Mouse (Mus musculus): ENCODE measurements around the gene Vps13a. TPM values are rescaled to one million over a fixed set of nuclear protein-coding genes. Genes with fewer than 3 reads are reported as not detected.
A peak's percentile ranks its signal among the peaks of the same experiment; 100 is the strongest.
"Not testable (repeated sequence)": the region's sequence is repeated elsewhere in the genome, so short reads cannot be mapped to it uniquely, and the experiment has no call there.

The Vps13a gene
- polyA plus RNA-seq, 1 experiment from 2014 or later = 5.6 TPM

DNA sequence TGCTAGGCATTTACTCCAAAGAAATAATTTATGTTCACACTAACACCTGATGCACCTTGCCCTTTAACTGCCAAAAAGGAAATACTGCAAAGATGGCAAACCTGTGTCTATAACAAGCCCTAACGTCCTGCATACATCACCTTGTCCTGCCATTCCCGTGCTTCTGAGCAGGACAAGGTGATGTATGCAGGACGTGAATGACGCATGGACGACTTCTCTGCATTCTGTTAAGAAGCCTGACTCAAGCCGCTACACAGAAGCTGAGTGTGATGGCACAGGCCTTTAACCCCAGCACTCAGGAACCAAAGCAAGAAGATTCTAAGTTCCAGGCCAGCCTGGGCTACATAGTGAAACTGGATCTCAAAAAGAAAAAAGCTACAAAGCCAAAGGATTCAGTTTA lies 2.2 kb downstream of the Vps13a start:
- whole genome bisulfite sequencing (ENCODE audit: insufficient replicate concordance) = 59% methylated on average over 6 of the region's 6 CpGs
- Histone ChIP-seq H3K4me1 (ENCODE audit: control insufficient read depth, low read depth, low read length) (peaks cover 23% of the 10 kb centered on the region), H3K27ac (ENCODE audit: low read length) (no peak overlapping the region), H3K4me3 (ENCODE audit: low read depth, low read length) (0 out of 2 replicates have a peak overlapping the region, but pooled peaks have one; percentile 13), H3K9me3 (replicated peaks; ENCODE audit: control insufficient read depth, low read length) (no peaks in the 10 kb centered on the region), H3K36me3 (ENCODE audit: control insufficient read depth, insufficient read depth) (no peaks in the 10 kb centered on the region), H3K4me2 (ENCODE audit: low read depth, low read length) (peak overlapping the region; percentile 49), H3K27me3 (ENCODE audit: control insufficient read depth, insufficient read depth, low read depth, low read length) (peaks cover 3% of the 10 kb centered on the region; the same call in 1 of the 2 replicates), H3K9ac (ENCODE audit: low read depth, low read length) (no peak overlapping the region)
- ATAC-seq (ENCODE audit: low read depth) = no peak

DNA sequence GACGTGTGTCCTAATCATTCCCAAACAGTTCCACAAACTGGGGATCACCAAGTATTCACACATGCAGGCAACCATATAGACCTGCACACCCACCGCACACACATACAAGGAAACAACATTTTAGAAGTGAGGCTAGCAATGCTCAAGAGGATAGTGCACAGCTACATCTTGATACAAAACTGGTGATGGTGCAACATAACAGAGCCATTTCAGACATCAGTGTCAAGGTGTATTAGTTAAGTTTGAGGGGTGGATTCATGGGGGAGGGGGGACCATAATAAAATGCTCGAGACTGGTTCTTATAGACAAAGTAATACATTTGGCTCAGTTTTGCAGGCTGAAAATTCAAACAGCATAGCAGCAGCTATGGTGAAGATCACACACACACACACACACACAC lies 2.8 kb downstream of the Vps13a start:
- no peak overlapping the region for H3K27ac ChIP-seq (ENCODE audit: low read length)

GRCm38 (mm10) chr19:16777391-16777790 lies 3.3 kb downstream of the Vps13a start:
- not testable (repeated sequence) for H3K36me3 ChIP-seq (ENCODE audit: control insufficient read depth, insufficient read depth); ATAC-seq (ENCODE audit: low read depth); H3K27ac ChIP-seq (ENCODE audit: low read length); H3K9me3 ChIP-seq (replicated peaks; ENCODE audit: control insufficient read depth, low read length); H3K4me3 ChIP-seq (ENCODE audit: low read depth, low read length); H3K9ac ChIP-seq (ENCODE audit: low read depth, low read length); H3K27me3 ChIP-seq (ENCODE audit: control insufficient read depth, insufficient read depth, low read depth, low read length); H3K4me2 ChIP-seq (ENCODE audit: low read depth, low read length)
- peaks cover 23% of the 10 kb centered on the region for H3K4me1 ChIP-seq (ENCODE audit: control insufficient read depth, low read depth, low read length)

More for the DNA sequence above, 2.8 kb downstream of the Vps13a start:
- Histone ChIP-seq H3K9ac (ENCODE audit: low read depth, low read length) (peak overlapping the region; percentile 44), H3K4me3 (ENCODE audit: low read depth, low read length) (peak overlapping the region; percentile 20), H3K27me3 (ENCODE audit: control insufficient read depth, insufficient read depth, low read depth, low read length) (peaks cover 3% of the 10 kb centered on the region; the same call in 1 of the 2 replicates), H3K36me3 (ENCODE audit: control insufficient read depth, insufficient read depth) (no peaks in the 10 kb centered on the region), H3K9me3 (replicated peaks; ENCODE audit: control insufficient read depth, low read length) (no peaks in the 10 kb centered on the region), H3K4me2 (ENCODE audit: low read depth, low read length) (peak overlapping the region; percentile 49), H3K4me1 (ENCODE audit: control insufficient read depth, low read depth, low read length) (peaks cover 23% of the 10 kb centered on the region)
- WGBS (ENCODE audit: insufficient replicate concordance) = 59% methylated on average over 3 of the region's 3 CpGs
- ATAC-seq (ENCODE audit: low read depth) = no peak

DNA sequence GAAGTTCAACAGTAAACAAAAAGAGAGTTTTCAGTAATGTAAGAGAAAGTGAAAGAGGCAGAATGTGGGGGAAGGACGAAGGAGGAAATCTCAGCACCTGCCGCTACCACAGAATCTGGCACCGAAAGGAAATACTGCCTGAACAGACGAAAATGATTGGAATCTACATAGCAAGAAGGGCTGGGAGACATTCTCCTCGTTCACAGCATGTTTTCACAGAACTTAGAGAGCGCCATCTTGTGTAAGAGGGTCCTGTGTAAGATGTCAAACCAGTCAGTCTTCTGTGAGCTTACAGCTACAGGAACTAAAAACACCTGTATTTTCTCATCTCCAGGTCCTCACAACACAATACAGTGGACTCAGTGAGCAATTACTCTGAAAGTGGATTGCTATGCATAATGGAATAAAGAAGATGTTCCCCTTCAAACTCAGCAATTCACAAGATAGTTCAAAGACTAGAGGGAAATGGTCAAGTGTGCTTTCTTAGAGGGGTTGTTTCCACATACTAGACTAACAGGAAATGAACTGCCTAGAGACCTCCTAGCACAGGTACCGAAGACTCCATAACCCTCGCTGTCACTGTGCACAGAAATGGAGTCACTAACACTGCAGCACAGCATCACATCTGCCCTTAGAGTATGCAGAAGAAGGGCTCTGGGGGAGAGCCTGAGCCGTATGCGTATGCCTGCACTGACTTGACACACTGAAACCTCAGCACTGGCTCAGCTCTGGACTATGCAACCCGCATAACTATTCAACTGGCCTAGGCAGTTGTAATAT lies 7.3 kb downstream of the Vps13a start:
- WGBS (ENCODE audit: insufficient replicate concordance) = 52% methylated on average over 11 of the region's 11 CpGs
- Histone ChIP-seq H3K27ac (ENCODE audit: low read length) (no peak overlapping the region), H3K27me3 (ENCODE audit: control insufficient read depth, insufficient read depth, low read depth, low read length) (no peaks in the 10 kb centered on the region), H3K9ac (ENCODE audit: low read depth, low read length) (no peak overlapping the region), H3K4me3 (ENCODE audit: low read depth, low read length) (no peak overlapping the region), H3K4me2 (ENCODE audit: low read depth, low read length) (no peak overlapping the region), H3K4me1 (ENCODE audit: control insufficient read depth, low read depth, low read length) (peaks cover 8% of the 10 kb centered on the region), H3K9me3 (replicated peaks; ENCODE audit: control insufficient read depth, low read length) (no peaks in the 10 kb centered on the region), H3K36me3 (ENCODE audit: control insufficient read depth, insufficient read depth) (no peaks in the 10 kb centered on the region)
- ATAC-seq (ENCODE audit: low read depth) = no peak

- no peak overlapping the region for H3K4me2 ChIP-seq (ENCODE audit: low read depth, low read length)
- no peaks in the 10 kb centered on the region for H3K9me3 ChIP-seq (replicated peaks; ENCODE audit: control insufficient read depth, low read length)
- H3K9ac ChIP-seq (ENCODE audit: low read depth, low read length) = no peak overlapping the region
- peaks cover 9% of the 10 kb centered on the region for H3K4me1 ChIP-seq (ENCODE audit: control insufficient read depth, low read depth, low read length)
- no peak overlapping the region for H3K4me3 ChIP-seq (ENCODE audit: low read depth, low read length)
- no peaks in the 10 kb centered on the region for H3K36me3 ChIP-seq (ENCODE audit: control insufficient read depth, insufficient read depth)
- peak; percentile 30; the same call in 1 of the 2 replicates for ATAC-seq (ENCODE audit: low read depth)
- WGBS (ENCODE audit: insufficient replicate concordance) = 27% methylated on average over 2 of the region's 2 CpGs
- H3K27me3 ChIP-seq (ENCODE audit: control insufficient read depth, insufficient read depth, low read depth, low read length) = no peaks in the 10 kb centered on the region
- H3K27ac ChIP-seq (ENCODE audit: low read length) = no peak overlapping the region
Measured at GRCm38 (mm10) chr19:16767407-16767806, 13.3 kb downstream of the Vps13a start.

DNA sequence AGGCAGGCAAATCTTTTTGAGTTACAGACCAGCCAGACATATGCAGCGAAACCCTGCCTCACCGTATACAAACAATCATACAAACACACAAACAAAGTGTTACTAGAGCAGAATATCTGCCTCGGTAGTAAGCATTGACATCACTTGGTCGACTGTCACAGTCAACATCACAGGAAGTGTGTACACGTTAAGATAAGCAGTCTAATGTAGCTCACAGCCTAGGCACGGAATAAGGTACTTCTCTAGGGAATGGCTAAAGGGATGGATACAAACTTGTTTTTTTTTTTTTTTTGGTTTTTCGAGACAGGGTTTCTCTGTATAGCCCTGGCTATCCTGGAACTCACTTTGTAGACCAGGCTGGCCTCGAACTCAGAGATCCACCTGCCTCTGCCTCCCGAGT lies 23.3 kb downstream of the Vps13a start:
- H3K36me3 ChIP-seq (ENCODE audit: control insufficient read depth, insufficient read depth); ATAC-seq (ENCODE audit: low read depth): not testable (repeated sequence)
- 38% methylated on average over 8 of the region's 9 CpGs for WGBS (ENCODE audit: insufficient replicate concordance)

GRCm38 (mm10) chr19:16755854-16756253 lies 24.9 kb downstream of the Vps13a start:
- Histone ChIP-seq H3K4me3 (ENCODE audit: low read depth, low read length) (no peak overlapping the region), H3K4me2 (ENCODE audit: low read depth, low read length) (no peak overlapping the region), H3K9ac (ENCODE audit: low read depth, low read length) (no peak overlapping the region), H3K9me3 (replicated peaks; ENCODE audit: control insufficient read depth, low read length) (no peaks in the 10 kb centered on the region), H3K27me3 (ENCODE audit: control insufficient read depth, insufficient read depth, low read depth, low read length) (no peaks in the 10 kb centered on the region), H3K4me1 (ENCODE audit: control insufficient read depth, low read depth, low read length) (no peaks in the 10 kb centered on the region), H3K36me3 (ENCODE audit: control insufficient read depth, insufficient read depth) (peaks cover 4% of the 10 kb centered on the region; the same call in 1 of the 2 replicates), H3K27ac (ENCODE audit: low read length) (no peak overlapping the region)
- no peak for ATAC-seq (ENCODE audit: low read depth)

More for the DNA sequence above, 23.3 kb downstream of the Vps13a start:
- not testable (repeated sequence) for H3K27ac ChIP-seq (ENCODE audit: low read length); H3K9me3 ChIP-seq (replicated peaks; ENCODE audit: control insufficient read depth, low read length); H3K4me2 ChIP-seq (ENCODE audit: low read depth, low read length); H3K4me3 ChIP-seq (ENCODE audit: low read depth, low read length); H3K9ac ChIP-seq (ENCODE audit: low read depth, low read length); H3K27me3 ChIP-seq (ENCODE audit: control insufficient read depth, insufficient read depth, low read depth, low read length); H3K4me1 ChIP-seq (ENCODE audit: control insufficient read depth, low read depth, low read length)

DNA sequence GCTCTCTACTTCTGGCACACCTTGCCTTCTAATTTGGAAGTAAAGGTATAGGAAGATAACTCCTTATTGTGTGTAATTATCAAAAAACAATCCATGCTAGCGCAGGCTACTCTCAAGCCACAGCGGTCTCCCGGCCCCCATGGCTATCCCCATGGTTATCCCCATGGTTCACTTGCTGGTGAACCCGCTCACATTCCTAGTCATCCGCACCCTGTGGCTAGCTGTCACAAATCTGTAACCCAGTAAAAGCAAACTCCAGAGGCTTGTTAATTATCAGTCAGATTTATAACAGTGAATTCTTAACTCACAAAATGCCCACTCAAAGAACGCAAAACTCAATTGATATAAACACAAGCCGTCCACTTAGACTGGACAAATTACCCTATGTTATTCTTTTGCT lies 25.5 kb downstream of the Vps13a start:
- ATAC-seq (ENCODE audit: low read depth) = no peak

DNA sequence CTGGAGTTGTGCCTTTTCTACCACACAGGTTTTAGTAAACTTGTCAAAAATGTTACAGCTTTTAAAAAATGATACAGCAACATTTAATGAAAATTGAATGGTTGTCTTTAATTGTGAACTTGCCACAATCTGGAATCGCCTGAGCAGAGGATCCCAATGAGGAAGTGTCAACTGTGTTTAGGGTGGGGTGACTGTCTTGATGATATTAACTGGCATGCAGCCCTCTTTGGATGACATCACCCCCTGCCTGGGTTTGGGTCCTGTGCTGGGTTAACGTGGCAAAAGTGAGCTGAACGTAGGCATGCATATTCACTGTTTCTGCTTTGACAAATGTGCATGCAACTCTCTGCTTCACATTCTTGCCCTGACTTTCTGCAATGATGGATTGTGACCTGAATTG lies 27.6 kb downstream of the Vps13a start:
- Histone ChIP-seq H3K4me3 (ENCODE audit: low read depth, low read length) (no peak overlapping the region), H3K4me2 (ENCODE audit: low read depth, low read length) (no peak overlapping the region), H3K4me1 (ENCODE audit: control insufficient read depth, low read depth, low read length) (no peaks in the 10 kb centered on the region), H3K27me3 (ENCODE audit: control insufficient read depth, insufficient read depth, low read depth, low read length) (no peaks in the 10 kb centered on the region), H3K9me3 (replicated peaks; ENCODE audit: control insufficient read depth, low read length) (no peaks in the 10 kb centered on the region), H3K9ac (ENCODE audit: low read depth, low read length) (no peak overlapping the region), H3K36me3 (ENCODE audit: control insufficient read depth, insufficient read depth) (peaks cover 4% of the 10 kb centered on the region; the same call in 1 of the 2 replicates), H3K27ac (ENCODE audit: low read length) (no peak overlapping the region)
- ATAC-seq (ENCODE audit: low read depth) = no peak
- 62% methylated on average over 3 of the region's 3 CpGs for WGBS (ENCODE audit: insufficient replicate concordance)

More for the DNA sequence above, 25.5 kb downstream of the Vps13a start:
- H3K27me3 ChIP-seq (ENCODE audit: control insufficient read depth, insufficient read depth, low read depth, low read length) = no peaks in the 10 kb centered on the region
- no peaks in the 10 kb centered on the region for H3K4me1 ChIP-seq (ENCODE audit: control insufficient read depth, low read depth, low read length)
- peaks cover 4% of the 10 kb centered on the region; the same call in 1 of the 2 replicates for H3K36me3 ChIP-seq (ENCODE audit: control insufficient read depth, insufficient read depth)
- 85% methylated on average over 7 of the region's 7 CpGs for WGBS (ENCODE audit: insufficient replicate concordance)
- H3K9ac ChIP-seq (ENCODE audit: low read depth, low read length) = no peak overlapping the region
- H3K4me2 ChIP-seq (ENCODE audit: low read depth, low read length) = no peak overlapping the region
- no peak overlapping the region for H3K27ac ChIP-seq (ENCODE audit: low read length)
- H3K4me3 ChIP-seq (ENCODE audit: low read depth, low read length) = no peak overlapping the region
- H3K9me3 ChIP-seq (replicated peaks; ENCODE audit: control insufficient read depth, low read length) = no peaks in the 10 kb centered on the region

Data from liver, embryonic 16.5 days (tissue).